Mouse (Mus musculus): ENCODE data around the gene Ruvbl2. TPM values are rescaled to one million over a fixed set of nuclear protein-coding genes. Genes with fewer than 3 reads are reported as not detected.

Ruvbl2 gene
- polyA plus RNA-seq, 1 experiment from 2014 or later: 129 TPM

DNA sequence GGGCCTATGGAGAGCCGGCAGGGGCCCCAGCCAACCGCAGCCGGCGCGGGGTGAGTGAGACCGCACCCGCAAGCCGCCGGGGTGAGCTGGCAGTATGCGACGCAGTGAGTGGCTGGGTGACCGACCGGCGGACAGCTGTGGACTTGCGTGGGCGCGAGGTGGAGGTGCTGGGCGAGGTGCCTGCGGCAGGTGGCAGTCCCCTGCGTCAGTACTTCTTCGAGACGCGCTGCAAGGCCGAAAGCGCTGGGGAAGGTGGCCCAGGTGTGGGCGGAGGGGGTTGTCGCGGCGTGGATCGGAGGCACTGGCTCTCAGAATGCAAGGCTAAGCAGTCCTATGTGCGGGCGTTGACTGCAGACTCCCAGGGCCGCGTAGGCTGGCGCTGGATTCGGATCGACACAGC, 22.3 kb downstream of the Ruvbl2 start:
- Histone ChIP-seq H3K4me2 (replicated peaks) (0 out of 2 replicates have a peak overlapping the region, but pooled peaks have one; percentile 6), H3K36me3 (peaks cover 2% of the 10 kb centered on the region), H3K4me3 (0 out of 2 replicates have a peak overlapping the region, but pooled peaks have one; percentile 1), H3K9me3 (replicated peaks) (no peaks in the 10 kb centered on the region), H3K27ac (no peak overlapping the region), H3K4me1 (peaks cover 18% of the 10 kb centered on the region), H3K27me3 (peaks cover 99% of the 10 kb centered on the region), H3K9ac (no peak overlapping the region)
- WGBS: 11% methylated on average over 37 of the region's 37 CpGs
- no peak for ATAC-seq (ENCODE audit: low FRiP score)

DNA sequence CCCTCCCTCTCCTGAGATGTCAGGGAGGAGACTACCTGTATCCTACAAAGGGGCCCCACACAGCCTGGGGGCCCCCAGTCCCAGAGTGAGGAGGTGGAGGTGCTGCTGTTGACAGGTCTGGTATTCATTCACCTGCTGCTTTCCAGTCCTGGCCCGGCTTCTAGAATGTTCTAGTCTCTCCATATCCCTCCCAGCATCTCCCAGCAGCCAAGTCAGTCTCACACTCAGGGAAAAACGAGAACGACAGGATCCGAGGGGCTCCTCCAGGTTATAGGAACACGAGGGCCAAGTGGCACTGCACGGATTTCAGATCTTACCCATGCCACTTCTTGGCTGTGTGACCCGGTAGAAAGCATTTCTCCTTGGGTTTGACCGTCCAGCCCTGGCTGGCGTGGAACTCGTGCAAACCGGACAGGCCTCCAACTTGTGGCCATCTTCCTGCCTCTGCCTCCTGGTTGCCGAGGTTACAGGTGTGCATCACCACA, 23.1 kb downstream of the Ruvbl2 start:
- WGBS: 45% methylated on average over 12 of the region's 12 CpGs
- no peak overlapping the region for H3K27ac ChIP-seq
- H3K4me3 ChIP-seq: no peak overlapping the region
- H3K27me3 ChIP-seq: peaks cover 99% of the 10 kb centered on the region
- no peaks in the 10 kb centered on the region for H3K36me3 ChIP-seq
- no peak for ATAC-seq (ENCODE audit: low FRiP score)
- H3K4me2 ChIP-seq (replicated peaks): no peak overlapping the region
- no peak overlapping the region for H3K9ac ChIP-seq
- peaks cover 18% of the 10 kb centered on the region for H3K4me1 ChIP-seq
- H3K9me3 ChIP-seq (replicated peaks): no peaks in the 10 kb centered on the region

DNA sequence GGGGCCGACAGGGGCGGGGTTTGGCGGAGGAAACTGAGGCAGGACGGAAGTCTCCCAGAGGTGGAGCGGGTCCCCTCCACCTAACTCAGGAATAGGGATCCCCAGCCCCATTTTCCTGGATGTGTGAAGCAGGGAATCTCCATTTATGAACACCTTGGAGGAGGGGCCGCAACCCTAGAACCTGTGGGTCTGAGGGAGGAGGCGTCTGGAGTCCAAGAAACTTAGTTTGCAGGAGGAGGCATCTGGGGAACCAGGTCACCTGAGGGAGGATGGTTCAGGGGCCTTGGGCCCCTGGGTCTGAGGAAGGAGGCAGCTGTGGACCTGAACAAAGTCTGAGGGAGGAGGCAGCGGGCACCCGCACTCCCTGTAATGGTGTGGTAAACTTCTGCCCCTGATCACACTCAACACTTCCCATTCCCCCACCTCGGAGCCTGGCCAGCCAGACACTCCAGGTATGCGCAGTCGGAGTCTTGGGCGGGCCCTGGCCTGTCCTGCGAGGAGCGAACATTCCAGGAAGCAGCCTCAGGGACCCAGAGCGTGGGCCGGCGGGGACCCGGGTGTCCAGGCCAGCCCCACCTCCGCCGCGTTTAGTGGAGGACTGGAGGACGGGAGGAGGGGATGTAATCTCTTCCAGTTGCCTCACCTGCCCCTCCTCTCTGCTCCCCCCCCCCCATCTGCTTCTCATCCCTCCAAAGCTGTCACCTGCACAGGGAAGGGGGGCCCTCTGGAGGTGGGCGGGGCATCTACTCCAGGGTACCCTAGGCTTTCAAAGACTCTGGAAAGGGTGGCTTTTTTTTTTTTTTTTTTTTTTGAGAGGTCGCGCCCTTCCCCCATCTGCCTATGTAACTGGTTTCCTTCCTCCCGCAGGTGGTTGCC, 23.8 kb downstream of the Ruvbl2 start:
- H3K4me2 ChIP-seq (replicated peaks): peak overlapping the region; percentile 78
- no peaks in the 10 kb centered on the region for H3K9me3 ChIP-seq (replicated peaks)
- H3K27me3 ChIP-seq: peaks cover 99% of the 10 kb centered on the region
- H3K4me1 ChIP-seq: peaks cover 18% of the 10 kb centered on the region
- H3K36me3 ChIP-seq: no peaks in the 10 kb centered on the region
- ATAC-seq (ENCODE audit: low FRiP score): peak; percentile 23; the same call in 1 of the 2 replicates
- H3K27ac ChIP-seq: no peak overlapping the region
- peak overlapping the region; percentile 44 for H3K4me3 ChIP-seq
- 2% methylated on average over 27 of the region's 27 CpGs for WGBS
- peak overlapping the region; percentile 62 for H3K9ac ChIP-seq

DNA sequence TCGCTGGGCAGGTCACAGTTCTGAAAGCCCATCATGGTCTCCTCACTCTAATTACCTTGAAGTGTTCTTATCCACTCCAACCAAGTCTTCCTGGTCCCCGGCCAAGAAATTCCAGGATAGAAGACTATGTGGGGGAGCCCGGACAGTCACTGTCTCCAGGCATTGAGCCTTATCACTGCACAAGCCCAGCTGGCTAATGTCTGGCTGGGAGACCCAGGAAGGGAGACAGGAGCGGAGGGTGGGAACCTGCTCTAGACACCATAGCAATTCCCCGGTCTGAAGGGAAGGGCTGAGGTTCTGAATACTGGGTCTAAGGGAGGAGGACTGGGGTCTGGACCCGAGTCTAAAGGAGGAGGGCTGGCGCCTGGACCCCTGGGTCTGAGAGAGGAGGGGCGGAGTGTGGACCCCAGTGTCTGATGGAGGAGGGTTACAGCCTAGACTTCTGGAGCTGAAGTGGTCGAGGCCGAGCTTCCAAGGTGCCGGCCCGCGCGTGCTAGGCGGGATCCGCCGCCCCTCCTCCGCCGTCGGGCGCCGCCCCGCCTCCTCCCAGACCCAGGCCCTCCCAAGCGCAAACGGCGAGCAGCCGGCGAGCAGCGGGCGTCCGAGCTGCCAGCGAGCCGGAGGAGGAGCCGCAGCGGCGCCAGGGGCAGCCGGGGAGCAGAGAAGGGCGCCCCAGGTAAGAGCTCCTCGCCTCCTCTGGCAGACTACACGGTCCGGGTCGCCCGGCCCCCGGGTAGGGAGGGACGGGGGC, 24.6 kb downstream of the Ruvbl2 start, which contains the start of gene Ntf5:
Gene Ntf5, plus strand, starts transcription at position 583 of the 751 bp plus-strand sequence.
- no peaks in the 10 kb centered on the region for H3K9me3 ChIP-seq (replicated peaks)
- peak; percentile 48 for ATAC-seq (ENCODE audit: low FRiP score)
- 4% methylated on average over 41 of the region's 45 CpGs for WGBS
- H3K27ac ChIP-seq: no peak within 1 kb of the TSS
- peaks cover 99% of the 10 kb centered on the region for H3K27me3 ChIP-seq
- H3K9ac ChIP-seq: peak within 1 kb of the TSS; percentile 62
- H3K4me2 ChIP-seq (replicated peaks): peak within 1 kb of the TSS; percentile 78
- H3K4me3 ChIP-seq: peak within 1 kb of the TSS; percentile 44
- H3K36me3 ChIP-seq: no peaks in the 10 kb centered on the region
- peaks cover 16% of the 10 kb centered on the region for H3K4me1 ChIP-seq

DNA sequence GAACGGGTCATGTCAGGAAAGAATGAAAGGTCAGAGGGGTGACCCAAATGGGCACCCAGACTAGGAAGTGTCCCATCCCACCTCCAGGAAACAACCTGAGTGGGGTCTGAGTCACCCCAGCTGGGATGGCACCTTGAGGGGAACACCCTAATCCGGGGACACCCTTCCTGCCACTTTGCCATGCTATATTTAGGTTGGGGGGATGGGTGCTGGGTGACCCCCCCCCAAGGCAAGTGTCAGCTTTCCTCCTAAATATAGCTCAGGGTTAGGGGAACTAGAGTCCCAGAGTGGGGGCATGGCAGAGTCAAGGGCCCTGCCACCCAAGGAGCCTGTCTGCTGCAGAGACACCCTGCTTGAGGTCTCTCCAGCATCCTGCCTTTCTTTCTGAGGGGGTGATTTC, 25.5 kb downstream of the Ruvbl2 start:
- Histone ChIP-seq H3K36me3 (no peaks in the 10 kb centered on the region), H3K9me3 (replicated peaks) (no peaks in the 10 kb centered on the region), H3K4me1 (peaks cover 13% of the 10 kb centered on the region), H3K27me3 (peaks cover 99% of the 10 kb centered on the region), H3K4me3 (no peak overlapping the region), H3K9ac (no peak overlapping the region), H3K27ac (no peak overlapping the region), H3K4me2 (replicated peaks) (no peak overlapping the region)
- 77% methylated on average over 2 of the region's 2 CpGs for WGBS
- no peak for ATAC-seq (ENCODE audit: low FRiP score)

DNA sequence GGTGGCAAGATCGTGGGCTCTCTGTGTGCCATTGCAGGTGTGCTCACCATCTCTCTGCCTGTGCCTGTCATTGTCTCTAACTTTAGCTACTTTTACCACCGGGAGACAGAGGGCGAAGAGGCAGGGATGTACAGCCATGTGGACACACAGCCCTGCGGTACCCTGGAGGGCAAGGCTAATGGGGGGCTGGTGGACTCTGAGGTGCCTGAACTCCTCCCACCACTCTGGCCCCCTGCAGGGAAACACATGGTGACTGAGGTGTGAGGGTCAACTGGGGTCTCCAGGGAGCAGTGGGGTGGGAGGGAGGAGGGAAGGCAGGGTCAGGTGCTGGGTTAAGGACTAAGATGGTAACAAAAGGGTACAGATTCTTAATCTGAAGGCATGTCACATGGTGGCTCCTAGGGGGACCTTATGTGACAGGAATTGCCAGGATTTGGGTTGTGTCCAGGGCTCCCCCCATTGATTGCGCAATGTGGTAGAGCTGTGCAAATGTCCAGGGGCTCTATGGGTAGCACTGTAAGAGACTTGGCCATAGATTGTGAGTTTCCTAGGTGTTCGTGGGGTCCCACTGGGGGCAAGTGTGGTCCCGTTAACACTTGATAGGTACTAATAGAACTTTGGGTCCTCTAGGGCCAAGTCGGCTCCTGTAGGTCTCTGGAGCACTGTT, 28.3 kb downstream of the Ruvbl2 start:
- H3K9ac ChIP-seq: no peak overlapping the region
- 0 out of 2 replicates have a peak, but pooled peaks cover 3% of the 10 kb centered on the region for H3K9me3 ChIP-seq (replicated peaks)
- ATAC-seq (ENCODE audit: low FRiP score): no peak
- no peak overlapping the region for H3K4me3 ChIP-seq
- no peak overlapping the region for H3K4me2 ChIP-seq (replicated peaks)
- no peaks in the 10 kb centered on the region for H3K36me3 ChIP-seq
- 86% methylated on average over 8 of the region's 8 CpGs for WGBS
- H3K4me1 ChIP-seq: peaks cover 19% of the 10 kb centered on the region
- peaks cover 98% of the 10 kb centered on the region for H3K27me3 ChIP-seq
- H3K27ac ChIP-seq: no peak overlapping the region

DNA sequence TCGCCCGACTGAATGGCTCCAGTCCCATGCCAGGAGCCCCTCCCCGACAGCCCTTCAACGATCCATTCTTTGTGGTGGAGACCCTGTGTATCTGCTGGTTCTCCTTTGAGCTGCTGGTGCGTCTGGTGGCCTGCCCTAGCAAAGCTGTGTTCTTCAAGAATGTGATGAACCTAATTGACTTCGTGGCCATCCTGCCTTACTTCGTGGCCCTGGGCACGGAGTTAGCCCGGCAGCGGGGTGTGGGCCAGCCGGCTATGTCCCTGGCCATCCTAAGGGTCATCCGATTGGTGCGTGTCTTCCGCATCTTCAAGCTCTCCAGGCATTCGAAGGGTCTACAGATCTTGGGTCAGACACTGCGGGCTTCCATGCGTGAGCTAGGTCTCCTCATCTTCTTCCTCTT, 28.9 kb downstream of the Ruvbl2 start:
- Histone ChIP-seq H3K27me3 (peaks cover 92% of the 10 kb centered on the region), H3K4me2 (replicated peaks) (no peak overlapping the region), H3K27ac (no peak overlapping the region), H3K36me3 (no peaks in the 10 kb centered on the region), H3K4me1 (peaks cover 16% of the 10 kb centered on the region), H3K9me3 (replicated peaks) (0 out of 2 replicates have a peak, but pooled peaks cover 3% of the 10 kb centered on the region), H3K9ac (no peak overlapping the region), H3K4me3 (no peak overlapping the region)
- 86% methylated on average over 17 of the region's 17 CpGs for WGBS
- ATAC-seq (ENCODE audit: low FRiP score): no peak

DNA sequence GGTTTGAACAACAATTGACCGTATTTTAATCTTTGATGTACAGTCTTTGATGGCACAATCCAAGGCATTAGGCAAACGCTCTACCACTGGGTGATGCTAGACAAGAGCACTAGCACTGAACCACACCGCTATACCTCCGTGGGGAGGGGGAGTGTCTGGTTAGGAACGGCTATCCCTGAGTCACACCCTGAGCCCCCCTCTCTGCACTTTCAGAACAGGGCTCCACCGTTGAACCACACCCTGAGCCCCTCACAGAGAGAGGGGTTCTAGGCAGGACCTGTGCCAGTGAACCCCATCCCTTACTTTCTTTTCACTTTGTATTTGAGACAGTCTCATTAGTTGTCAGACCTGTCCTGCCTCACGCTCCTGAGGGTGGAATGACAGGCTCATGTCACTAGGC, 29.5 kb downstream of the Ruvbl2 start:
- H3K9ac ChIP-seq: no peak overlapping the region
- 77% methylated on average over 7 of the region's 7 CpGs for WGBS
- H3K27ac ChIP-seq: no peak overlapping the region
- ATAC-seq (ENCODE audit: low FRiP score): no peak
- no peak overlapping the region for H3K4me2 ChIP-seq (replicated peaks)
- H3K27me3 ChIP-seq: peaks cover 86% of the 10 kb centered on the region
- no peaks in the 10 kb centered on the region for H3K36me3 ChIP-seq
- H3K4me3 ChIP-seq: no peak overlapping the region
- peaks cover 10% of the 10 kb centered on the region for H3K4me1 ChIP-seq
- H3K9me3 ChIP-seq (replicated peaks): 0 out of 2 replicates have a peak, but pooled peaks cover 3% of the 10 kb centered on the region

DNA sequence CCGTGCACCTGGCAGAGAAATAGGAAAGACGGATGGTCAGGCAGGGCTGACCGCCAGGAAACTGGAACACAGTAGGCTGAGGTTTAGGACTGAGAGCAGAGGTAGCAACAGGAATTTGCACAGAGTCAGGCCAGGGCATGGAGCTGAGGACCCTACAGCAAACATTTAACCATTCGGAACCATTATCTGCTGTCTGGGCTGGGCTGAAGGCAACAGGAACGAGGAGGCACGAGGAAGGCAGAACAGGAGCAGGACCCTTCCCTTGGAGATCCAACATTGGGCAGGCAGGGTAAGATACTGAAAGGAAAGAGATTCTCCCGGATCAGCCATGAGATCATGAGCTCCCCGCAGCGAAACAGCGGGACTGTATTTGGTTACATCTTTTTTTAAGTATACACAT, 30.1 kb downstream of the Ruvbl2 start:
- H3K36me3 ChIP-seq: no peaks in the 10 kb centered on the region
- peaks cover 6% of the 10 kb centered on the region for H3K4me1 ChIP-seq
- H3K4me3 ChIP-seq: no peak overlapping the region
- no peak overlapping the region for H3K9ac ChIP-seq
- 0 out of 2 replicates have a peak, but pooled peaks cover 3% of the 10 kb centered on the region for H3K9me3 ChIP-seq (replicated peaks)
- no peak overlapping the region for H3K4me2 ChIP-seq (replicated peaks)
- no peak for ATAC-seq (ENCODE audit: low FRiP score)
- H3K27ac ChIP-seq: no peak overlapping the region
- 83% methylated on average over 10 of the region's 10 CpGs for WGBS
- peaks cover 82% of the 10 kb centered on the region for H3K27me3 ChIP-seq

DNA sequence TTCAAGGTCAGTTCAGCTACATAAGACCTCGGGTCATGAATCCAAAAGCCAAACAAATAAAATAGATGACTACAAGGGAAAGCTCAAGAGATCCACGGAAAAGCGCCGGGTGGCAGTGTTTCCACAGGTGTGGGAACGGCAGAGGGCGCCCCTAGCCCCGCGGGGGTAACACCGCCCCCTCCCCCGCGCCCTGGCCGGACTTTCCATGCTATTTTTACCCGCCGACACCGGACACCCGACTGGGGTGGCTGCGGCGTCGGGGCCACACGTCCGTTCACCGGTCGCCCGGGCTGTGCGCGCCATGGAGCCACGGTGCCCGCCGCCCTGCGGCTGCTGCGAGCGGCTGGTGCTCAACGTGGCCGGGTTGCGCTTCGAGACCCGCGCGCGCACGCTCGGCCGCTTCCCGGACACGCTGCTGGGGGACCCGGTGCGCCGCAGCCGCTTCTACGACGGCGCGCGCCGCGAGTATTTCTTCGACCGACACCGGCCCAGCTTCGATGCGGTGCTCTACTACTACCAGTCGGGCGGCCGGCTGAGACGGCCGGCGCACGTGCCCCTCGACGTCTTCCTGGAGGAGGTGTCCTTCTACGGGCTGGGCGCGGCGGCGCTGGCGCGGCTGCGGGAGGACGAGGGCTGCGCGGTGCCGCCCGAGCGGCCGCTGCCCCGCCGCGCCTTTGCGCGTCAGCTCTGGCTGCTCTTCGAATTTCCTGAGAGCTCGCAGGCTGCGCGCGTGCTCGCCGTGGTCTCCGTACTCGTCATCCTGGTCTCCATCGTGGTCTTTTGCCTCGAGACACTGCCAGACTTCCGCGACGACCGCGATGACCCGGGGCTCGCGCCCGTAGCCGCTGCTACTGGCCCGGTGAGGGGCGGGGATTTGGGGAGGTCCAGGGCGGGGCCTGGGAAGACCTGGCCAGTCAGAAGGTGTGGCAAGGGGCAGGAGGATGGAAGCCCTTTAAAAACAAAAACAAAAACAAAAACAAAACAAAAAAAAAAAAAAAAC, 31.4 kb downstream of the Ruvbl2 start:
- peak overlapping the region; percentile 48 for H3K4me2 ChIP-seq (replicated peaks)
- WGBS: 2% methylated on average over 112 of the region's 114 CpGs

More for the DNA sequence above, 31.4 kb downstream of the Ruvbl2 start:
- H3K9ac ChIP-seq: peak overlapping the region; percentile 32
- peak overlapping the region; percentile 34 for H3K4me3 ChIP-seq
- ATAC-seq (ENCODE audit: low FRiP score): no peak
- no peak overlapping the region for H3K27ac ChIP-seq
- peaks cover 70% of the 10 kb centered on the region for H3K27me3 ChIP-seq
- no peaks in the 10 kb centered on the region for H3K36me3 ChIP-seq
- peaks cover 6% of the 10 kb centered on the region for H3K4me1 ChIP-seq
- 0 out of 2 replicates have a peak, but pooled peaks cover 3% of the 10 kb centered on the region for H3K9me3 ChIP-seq (replicated peaks)

All from hindbrain, embryonic 12.5 days (tissue).